Mouse (Mus musculus) mesoderm, embryonic 11.5 days (tissue): ENCODE measurements around the gene Glt1d1.
"Not testable (repeated sequence)": the region's sequence is repeated elsewhere in the genome, so short reads cannot be mapped to it uniquely, and the experiment has no call there.

Source experiments
- DNase-seq: peaks from one replicate; pipeline ENCODE4 v3.0.0-alpha.2; 2012; ENCODE audit warnings: low read depth, low spot score

The Glt1d1 gene

DNA sequence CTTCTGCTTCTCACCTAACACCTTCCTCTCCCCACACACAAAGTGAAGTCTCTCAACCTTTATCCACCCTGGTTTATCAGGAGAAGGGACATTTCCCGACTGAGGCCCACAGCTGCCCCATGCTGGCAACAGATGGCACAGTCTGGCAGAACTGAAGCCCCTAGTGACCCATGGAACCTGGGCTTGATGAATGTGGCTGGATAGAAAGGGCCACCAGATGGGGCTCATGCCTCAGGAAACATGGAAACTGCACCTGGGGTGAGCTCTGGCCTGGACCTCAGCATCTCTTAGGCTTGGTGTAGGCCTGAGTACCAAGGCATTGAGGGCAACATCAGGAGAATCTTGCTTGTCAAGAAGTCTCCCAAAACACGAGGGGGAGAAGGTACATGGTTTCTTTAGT, 66.5 kb downstream of the Glt1d1 start:
- DNase-seq = no peak

DNA sequence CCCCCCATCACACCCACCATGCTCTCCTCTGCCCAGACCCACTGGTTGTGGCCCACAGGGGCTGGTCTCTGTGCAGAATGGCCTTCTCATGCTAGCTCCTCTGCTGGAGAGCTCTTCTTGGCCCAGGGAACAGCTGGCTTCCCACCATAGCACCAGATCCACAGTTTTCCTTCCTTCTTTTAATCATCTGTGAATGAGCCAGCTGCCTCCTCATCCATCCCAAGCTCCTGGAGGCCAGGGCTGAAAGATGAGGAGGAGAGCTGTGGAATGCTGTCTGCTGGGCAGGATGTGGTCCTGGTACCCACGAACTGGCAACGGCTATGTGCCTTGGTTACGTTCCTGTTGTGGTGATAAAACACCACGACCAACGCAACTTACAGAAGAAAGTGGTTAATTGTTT, 67.6 kb downstream of the Glt1d1 start:
- no peak for DNase-seq

DNA sequence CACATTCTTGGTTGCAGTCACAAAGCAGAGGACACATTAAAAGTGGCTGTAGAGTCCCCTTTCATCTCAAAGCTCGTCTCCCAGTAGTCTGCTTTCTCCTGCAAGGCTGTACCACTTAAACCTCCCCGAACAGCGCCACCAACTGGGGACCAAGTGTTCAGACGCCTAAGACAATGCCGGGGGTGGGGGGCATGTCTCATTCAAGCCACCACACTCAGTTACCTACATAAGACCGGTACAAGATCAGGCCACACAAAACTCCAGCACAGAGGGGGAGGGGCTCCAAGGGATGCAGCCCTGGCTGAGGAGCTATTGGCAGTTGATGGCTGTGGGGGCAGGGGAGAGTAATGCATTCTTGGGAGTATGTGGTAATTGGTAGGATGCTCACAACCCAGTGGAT, 68.1 kb downstream of the Glt1d1 start:
- DNase-seq = no peak

DNA sequence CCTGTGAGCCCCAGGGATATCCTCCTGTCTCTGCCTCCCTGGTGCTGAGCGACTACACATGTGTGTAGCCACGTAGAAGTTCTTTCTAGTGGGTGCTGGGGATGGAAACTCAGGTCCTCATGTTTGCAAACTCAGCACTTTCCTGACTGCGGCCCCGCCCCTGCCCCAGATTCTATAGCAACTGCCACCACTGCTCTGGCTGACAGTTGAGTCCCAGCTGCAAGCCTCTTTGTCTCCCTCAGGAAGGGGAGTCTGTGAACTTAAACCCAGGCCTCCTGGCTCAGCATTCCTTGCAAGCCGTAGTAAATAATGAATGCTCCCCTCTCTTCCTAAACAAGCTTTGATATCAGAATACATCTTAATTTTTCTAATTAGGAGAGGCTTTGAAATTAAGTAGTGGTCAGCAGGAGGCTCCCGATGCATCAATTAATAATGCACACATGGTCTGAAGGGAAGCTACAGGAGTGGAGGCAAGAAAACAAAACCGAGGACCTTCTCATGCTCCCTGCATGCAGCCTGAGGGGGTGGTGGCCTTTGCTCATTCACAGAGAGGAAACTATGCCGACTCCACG, 71.6 kb downstream of the Glt1d1 start:
- DNase-seq = no peak

DNA sequence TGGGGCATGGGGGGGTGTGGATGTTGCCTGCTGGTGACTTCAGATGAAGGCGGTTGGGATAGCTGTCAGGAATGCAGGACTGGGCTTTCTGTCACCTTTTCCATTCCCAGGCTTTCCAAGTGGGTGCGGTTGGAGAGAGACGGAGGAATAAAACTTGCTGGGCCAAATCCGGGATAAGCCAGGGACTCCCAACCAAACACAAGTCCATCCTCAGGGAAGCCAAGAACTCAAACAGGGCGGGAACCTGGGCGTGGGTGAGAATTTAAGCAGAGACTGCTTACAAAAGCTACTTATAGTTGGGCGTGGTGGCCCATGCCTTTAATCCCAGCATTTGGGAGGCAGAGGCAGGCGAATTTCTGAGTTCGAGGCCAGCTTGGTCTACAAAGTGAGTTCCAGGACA, 73.2 kb downstream of the Glt1d1 start:
- no peak for DNase-seq

DNA sequence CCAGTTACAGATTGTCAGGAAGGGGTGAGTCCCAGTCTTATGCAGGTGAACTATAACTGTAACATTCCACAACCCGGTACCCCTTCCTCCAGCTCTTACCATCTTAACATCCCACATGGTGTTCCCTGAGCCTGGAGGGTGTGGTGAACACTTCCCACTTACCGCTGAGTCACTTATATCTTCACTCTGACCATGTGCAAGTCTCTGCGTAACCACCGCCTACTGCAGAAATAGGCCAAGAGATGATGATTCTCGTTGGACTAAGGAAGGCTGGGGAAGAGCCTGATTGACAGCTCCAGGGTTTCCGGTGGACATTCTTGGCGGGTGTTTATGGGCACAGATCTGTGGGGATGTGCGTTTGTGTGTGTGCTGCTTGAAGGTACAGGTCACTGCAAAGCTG, 73.9 kb downstream of the Glt1d1 start:
- DNase-seq = no peak

DNA sequence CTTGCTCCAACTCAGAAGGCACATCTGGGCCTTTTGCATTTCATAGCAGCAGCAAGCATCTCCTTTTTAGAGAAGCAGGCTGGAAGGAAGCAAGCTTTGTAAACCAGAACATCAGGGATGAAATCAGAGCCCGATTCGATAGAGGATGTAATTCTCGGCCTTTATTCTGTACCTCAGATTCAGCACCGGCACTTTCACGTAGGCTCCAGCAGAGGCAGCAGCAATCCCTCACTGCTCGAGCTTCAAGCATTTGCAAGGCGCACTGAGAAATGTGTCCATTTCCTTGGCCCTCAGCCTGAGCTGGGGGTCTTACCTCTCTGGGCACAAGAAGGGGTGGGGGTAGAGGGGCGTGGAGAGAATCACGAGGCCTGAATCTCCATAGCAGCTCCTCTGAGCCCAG, 76.1 kb downstream of the Glt1d1 start:
- no peak for DNase-seq

DNA sequence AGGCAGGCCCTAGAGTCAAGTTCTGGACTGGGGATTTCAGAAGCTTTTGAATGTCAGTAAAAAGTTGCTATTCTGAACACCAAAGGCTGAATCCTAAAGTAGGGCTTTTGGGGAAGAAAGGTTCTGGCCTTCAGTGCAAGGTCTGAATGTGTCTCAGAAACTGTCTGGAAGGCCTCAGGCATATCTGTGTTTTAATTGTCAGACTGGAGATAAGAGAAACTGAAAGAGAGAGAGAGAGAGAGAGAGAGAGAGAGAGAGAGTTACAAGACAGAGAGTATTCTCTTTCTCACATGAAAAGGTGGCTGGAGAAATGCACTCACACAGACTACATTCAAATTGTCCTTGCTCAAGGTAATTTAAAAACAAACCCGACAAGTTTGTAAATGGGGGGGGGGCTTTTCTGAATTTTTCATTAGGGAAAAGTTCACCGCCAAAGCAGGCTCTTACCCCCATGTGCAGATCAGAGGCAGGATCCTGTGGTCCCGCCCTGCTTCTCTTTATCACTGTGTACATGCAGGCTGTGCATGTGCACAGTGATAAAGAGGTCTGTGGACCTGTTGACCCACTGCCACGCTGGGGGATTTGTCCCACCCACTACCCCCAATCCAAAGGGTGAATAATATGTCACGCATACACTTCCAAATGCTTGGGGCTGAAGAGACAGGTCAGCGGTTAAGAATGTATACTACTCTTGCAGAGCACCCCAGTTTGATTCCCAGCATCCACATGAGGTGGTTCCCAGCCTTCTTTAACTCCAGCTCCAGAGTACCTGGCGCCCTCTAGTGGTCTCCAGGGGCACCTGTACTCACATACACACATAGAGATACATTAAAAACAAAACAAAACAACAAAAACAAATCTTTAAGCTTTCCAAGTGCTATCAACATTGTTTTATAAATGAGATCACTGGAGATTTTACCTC, 83.0 kb downstream of the Glt1d1 start:
- DNase-seq = no peak

DNA sequence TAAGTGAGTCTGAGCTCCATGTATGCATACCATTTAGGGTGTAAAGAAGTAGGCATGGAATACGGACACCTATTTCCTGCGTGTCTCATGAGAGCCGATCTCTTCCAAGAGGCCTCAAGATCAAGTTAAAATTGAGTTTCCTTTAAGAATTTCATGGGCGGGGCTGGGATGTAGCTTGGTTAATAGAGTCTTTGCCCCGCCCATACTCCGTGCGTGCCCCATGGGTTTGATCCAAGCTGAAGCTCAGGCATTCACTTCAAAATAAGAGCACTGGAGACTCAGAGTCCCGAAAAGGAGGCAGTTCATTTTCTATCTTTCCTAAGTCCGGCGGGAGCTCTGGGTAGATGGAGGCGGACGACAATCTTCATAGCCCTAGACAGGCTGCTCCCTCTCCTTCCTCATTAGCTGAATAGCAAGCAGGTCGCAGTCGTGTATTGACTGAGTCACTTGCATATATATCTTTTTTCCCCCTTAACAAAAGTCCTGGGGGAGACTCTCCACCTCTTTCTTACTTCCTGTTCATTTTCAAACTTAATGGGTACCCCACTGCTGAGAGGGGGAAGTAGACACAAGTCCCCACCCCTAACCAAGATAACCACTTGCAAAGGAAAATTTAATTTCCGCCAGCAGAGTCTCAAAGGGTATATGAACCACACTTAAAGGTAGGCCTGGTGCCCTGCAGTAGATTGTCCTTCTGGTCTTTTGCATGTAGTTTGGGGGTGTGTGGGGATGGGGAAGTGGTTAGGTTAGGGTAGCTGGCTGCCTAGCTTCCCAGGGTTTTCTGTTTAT, 88.7 kb downstream of the Glt1d1 start:
- DNase-seq = peak; percentile 61

DNA sequence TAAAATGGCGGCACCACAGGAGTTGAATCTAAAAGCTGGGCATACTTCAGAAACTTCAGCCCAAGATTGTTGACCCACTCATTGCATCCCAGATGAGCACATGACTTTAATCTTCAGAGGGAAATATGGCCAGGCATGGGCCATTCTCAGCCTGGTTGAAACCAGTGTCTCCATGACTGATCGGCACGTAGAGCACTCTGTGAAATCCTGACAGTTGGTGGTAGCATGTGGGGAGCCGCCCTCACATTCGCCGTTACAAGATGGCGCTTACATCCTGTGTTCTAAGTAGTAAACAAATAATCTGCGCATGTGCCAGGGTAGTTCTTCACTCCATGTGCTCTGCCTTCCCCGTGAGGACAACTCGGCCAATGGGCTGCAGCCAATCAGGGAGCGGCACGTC, 90.1 kb downstream of the Glt1d1 start:
- DNase-seq = not testable (repeated sequence)

DNA sequence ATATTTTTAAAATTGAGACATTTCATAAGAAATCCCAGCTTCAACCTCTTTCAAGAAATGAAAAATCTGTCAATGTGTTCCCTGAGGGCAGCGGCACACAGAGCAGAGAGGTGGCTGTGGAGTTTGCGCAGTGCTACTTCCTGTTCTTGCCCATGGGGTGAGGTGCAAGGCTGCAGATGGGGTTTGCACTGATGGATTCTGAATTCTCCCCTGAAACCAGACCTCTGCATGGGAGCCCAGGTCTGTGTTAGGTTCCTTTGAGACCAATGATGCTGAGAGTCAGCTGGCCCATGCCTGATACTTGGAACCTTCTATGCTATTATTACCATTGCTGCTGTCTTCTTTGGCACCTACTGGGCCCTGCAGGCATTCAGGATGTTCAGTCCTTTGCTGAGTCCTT, 98.3 kb downstream of the Glt1d1 start:
- DNase-seq = no peak

DNA sequence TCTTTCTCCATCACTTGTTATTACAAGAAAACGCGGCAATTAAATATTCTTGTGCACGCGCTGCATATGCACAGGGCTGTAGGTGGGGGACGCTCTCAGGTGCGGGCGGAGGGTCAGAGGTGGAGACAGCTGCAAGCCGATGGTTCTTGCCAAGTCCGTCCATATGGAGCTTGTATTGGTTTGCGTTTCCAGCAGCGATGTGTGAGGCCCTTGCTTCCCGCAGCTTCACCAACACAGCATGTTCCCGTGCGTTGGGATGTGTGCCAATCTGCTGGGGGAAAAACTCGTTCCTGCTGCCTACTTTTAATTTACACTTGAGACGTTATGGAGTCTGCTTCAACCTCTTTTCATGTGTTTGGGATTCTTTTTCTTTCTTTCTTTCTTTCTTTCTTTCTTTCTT, 109.3 kb downstream of the Glt1d1 start:
- DNase-seq = no peak

DNA sequence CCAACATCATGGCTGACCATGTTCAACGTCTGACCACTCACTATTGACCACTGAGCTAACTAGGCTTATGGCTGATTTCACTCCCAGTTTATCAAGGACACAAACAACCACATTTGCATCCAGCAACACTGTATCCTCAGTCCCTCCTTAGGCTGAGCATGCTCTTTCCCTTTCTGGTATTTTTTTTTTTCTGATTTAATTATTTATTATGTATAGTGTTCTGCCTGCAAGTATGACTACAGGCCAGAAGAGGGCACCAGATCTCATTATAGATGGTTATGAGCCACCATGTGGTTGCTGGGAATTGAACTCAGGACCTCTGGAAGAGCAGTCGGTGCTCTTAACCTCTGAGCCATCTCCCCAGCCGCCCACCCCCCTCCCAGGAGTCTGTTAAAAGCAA, 117.5 kb downstream of the Glt1d1 start:
- DNase-seq = not testable (repeated sequence)

DNA sequence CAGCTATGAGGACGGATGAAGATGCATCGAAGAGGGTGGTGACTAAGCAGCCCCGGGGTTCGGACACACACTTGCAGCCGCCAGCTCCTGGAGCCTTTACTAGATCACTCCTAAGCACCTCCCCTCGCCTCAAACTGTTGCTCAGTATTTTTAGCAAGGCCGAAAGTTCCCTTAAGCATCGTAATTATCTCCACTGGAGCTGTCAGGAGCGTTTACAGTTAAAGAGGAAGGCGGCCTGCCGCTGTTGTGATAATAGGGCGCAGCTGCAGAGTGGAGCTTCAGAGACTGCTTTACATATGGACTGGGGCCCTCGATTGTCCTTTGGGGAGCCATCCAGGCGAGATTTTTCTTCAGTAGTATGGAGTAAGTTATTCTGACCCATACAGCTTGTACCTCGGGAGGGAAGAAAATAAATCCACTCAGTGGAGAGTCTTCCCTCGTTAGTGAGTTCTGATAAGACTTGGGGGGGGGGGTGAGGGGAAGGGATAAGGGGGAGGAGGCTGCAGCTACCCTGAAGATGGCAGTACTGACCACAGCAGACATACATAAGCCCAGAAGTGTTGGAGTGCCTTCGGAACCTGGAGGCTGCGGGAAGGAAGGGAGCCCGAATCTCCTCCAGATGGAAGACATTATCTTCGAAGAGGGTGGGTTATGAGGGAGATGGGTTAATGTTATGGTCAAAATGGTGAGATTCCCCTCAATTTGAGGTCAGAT, 119.4 kb downstream of the Glt1d1 start:
- DNase-seq = peak; percentile 44

DNA sequence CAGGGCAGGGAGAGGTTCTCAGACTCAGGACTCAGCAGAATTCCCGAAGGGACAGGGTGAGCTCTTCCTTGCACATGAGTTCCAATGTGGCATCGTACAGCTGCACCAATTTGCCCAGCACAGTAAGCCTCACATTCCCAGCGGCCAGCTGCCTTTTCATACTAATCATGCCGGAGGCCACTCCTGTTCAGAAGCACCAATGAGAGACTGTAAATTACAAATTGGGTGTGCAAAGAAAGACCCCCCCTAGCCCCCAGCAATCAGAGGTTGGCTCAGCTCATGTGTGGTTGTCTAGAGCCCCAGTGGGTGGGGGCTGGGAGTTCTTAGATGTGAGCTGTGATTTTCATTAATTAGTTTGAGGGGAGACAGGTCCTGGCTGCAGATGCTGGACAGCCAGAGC, 123.5 kb downstream of the Glt1d1 start:
- DNase-seq = no peak

DNA sequence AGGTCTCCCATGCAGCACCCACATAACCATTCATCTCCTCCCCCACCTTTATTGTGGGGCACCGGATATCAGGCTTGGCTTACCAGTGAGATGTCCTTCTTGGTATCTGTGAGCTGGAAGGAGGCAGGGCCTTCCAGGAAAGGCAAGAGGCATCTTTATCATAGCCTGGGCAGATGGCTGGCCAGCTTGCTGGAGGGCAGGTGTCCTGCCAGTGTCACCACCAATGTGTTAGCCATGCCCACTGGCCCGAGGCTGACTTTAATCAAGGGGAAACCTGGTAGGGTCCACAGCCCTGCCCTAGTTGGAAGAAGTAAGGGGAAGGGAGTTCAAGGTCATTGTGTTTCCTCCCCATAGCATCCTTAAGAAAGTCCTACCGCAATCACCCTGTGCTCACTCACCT, 123.9 kb downstream of the Glt1d1 start:
- DNase-seq = no peak

DNA sequence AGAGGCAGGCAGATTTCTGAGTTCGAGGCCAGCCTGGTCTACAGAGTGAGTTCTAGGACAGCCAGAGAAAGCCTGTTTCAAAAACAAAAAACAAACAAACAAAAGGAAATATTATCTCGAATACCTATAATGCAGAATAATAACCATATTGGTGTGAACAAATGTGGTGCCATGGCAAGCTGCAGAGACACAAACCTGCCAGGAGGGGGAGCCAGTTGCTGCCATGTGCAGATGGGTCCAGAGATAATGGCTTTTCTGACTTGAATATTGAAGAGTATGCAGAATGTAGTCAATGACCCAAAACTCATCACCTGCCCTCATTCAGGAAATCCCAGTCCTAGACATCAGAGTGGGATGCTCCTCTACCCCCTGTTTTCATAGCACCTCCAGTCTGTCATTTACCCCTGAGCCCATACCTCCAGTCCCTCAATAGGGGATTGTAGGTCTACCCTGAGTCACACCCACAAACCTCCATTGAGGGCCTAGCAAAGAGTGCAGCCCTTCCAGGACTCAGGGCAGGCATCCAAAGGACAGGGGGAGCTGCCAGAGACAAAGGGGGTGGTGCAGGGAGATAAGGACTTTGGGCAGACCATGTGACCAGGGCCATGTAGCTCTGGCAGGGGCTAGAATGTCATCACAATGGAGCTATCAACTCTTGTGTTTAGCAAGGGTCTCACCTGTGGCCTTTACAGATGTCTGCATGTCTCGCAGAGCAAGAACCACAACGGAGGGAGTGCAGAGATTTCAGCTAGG, 124.8 kb downstream of the Glt1d1 start:
- no peak for DNase-seq

DNA sequence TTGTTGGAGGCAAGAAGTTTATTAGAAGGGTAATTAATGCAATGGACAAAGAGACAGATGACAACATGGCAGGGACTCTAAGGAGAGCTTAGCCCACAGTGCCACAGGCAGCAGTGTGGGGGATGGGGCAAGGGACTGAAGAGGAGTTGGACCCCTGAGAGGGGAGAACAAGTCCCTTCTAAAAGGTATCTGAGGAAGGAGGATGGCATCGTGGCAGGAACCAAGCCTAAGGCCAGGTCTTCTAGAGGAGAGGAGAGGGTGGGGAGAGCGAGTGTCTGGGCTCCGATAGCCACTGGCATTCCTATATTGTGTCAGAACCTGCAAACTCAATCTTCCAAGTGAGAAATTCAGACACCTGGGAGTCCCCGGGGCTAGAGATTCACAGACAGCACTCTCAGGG, 126.5 kb downstream of the Glt1d1 start:
- no peak for DNase-seq
